Mouse (Mus musculus): ENCODE measurements around the gene Dohh. TPM values are rescaled to one million over a fixed set of nuclear protein-coding genes. Genes with fewer than 3 reads are reported as not detected.

The Dohh gene
- polyA plus RNA-seq, 1 experiment: 79.2 TPM

GRCm38 (mm10) chr10:81365672-81366476, 18.4 kb upstream of the Dohh start, which contains the start of gene 4930404N11Rik:
Gene 4930404N11Rik, minus strand, starts transcription at chr10:81365816.
- Histone ChIP-seq H3K4me3 (replicated peaks; ENCODE audit: extremely low read depth, low read depth, low read length) (peak within 1 kb of the TSS; percentile 9), H3K4me1 (ENCODE audit: control insufficient read depth, insufficient read depth, low read length) (0 out of 2 replicates have a peak, but pooled peaks cover 5% of the 10 kb centered on the region)
- TF ChIP-seq CTCF (IDR thresholded peaks at IDR 0.05; ENCODE audit: insufficient read depth, low read length) (no peak), POLR2A (IDR thresholded peaks at IDR 0.05; ENCODE audit: borderline replicate concordance, extremely low read depth, low read depth, low read length) (peak; percentile 42; the same call in 1 of the 2 replicates)
- WGBS: 33% methylated on average over 12 of the region's 12 CpGs
- no peak for DNase-seq

- DNase-seq: no peak
- TF ChIP-seq CTCF (IDR thresholded peaks at IDR 0.05; ENCODE audit: insufficient read depth, low read length) (no peak), POLR2A (IDR thresholded peaks at IDR 0.05; ENCODE audit: borderline replicate concordance, extremely low read depth, low read depth, low read length) (peak; percentile 21; the same call in 1 of the 2 replicates)
- 64% methylated on average over 6 of the region's 6 CpGs for WGBS
- H3K4me1 ChIP-seq (ENCODE audit: control insufficient read depth, insufficient read depth, low read length): 0 out of 2 replicates have a peak, but pooled peaks cover 5% of the 10 kb centered on the region
- no peak overlapping the region for H3K4me3 ChIP-seq (replicated peaks; ENCODE audit: extremely low read depth, low read depth, low read length)
Observed at GRCm38 (mm10) chr10:81366477-81367206, 17.6 kb upstream of the Dohh start.

DNA sequence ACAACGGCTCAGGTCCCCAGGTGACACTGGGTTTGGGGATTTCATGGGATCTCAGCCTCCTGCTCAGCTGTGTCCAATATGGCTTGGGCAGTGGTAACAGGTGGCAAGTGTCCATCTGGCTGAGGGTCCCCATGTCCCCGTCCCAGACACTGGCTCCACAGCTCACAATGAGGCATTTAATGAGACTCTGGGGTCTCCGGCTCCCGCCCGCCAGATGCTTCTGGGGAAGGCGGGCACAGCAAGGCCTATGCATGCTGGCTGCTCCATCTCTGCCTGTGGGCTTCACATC, 17.1 kb upstream of the Dohh start:
- H3K4me3 ChIP-seq (replicated peaks; ENCODE audit: extremely low read depth, low read depth, low read length): no peak overlapping the region
- TF ChIP-seq POLR2A (IDR thresholded peaks at IDR 0.05; ENCODE audit: borderline replicate concordance, extremely low read depth, low read depth, low read length) (no peak), CTCF (IDR thresholded peaks at IDR 0.05; ENCODE audit: insufficient read depth, low read length) (no peak)
- 0 out of 2 replicates have a peak, but pooled peaks cover 5% of the 10 kb centered on the region for H3K4me1 ChIP-seq (ENCODE audit: control insufficient read depth, insufficient read depth, low read length)
- no peak for DNase-seq
- WGBS: 92% methylated on average over 6 of the region's 6 CpGs

GRCm38 (mm10) chr10:81375322-81375721, 8.9 kb upstream of the Dohh start:
- Histone ChIP-seq H3K4me1 (ENCODE audit: control insufficient read depth, insufficient read depth, low read length) (peaks cover 6% of the 10 kb centered on the region; the same call in 1 of the 2 replicates), H3K4me3 (replicated peaks; ENCODE audit: extremely low read depth, low read depth, low read length) (no peak overlapping the region)
- TF ChIP-seq POLR2A (IDR thresholded peaks at IDR 0.05; ENCODE audit: borderline replicate concordance, extremely low read depth, low read depth, low read length) (no peak), CTCF (IDR thresholded peaks at IDR 0.05; ENCODE audit: insufficient read depth, low read length) (no peak)
- 89% methylated on average over 10 of the region's 10 CpGs for WGBS
- DNase-seq: no peak

DNA sequence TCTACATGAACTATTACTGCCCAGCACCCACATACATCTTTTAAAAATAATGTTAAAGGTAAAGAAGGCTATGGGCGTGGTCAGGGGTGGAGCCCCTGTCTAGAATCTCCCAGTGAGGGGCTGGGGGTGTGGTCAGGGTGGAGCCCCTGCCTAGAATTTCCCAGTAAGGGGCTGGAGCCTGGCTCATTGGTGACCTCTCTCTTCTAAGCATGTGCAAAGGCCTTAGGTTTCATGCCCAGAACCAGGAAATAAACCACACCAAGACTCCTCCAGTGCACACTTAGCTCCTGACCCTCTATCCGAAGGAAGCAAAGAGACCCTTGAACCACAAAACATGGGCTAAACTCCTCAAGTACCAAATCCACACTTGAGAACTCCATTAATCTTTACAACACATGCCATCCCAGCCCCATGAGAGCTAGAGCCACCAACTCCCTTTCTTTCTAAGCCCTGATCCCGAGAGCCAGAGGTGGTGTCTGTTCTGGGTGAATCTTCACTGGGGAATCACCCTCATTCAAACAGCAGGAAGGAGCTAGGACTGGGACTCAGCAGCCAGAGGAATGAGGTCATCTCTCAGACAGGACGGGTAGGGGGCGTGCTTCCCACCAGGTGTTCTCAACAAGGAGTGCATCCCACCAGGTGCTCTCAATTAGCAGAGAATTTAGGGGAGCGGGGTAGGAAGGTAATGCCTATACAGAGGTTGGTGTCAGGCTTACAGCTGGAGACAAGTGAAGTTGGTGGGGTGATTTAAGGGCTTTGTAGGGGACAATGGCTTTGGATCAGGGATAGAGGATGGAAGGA, 7.5 kb upstream of the Dohh start:
- DNase-seq: no peak
- H3K4me3 ChIP-seq (replicated peaks; ENCODE audit: extremely low read depth, low read depth, low read length): no peak overlapping the region
- H3K4me1 ChIP-seq (ENCODE audit: control insufficient read depth, insufficient read depth, low read length): peaks cover 6% of the 10 kb centered on the region; the same call in 1 of the 2 replicates
- WGBS: 35% methylated on average over 6 of the region's 6 CpGs
- no peak for TF ChIP-seq CTCF (IDR thresholded peaks at IDR 0.05; ENCODE audit: insufficient read depth, low read length)
- TF ChIP-seq POLR2A (IDR thresholded peaks at IDR 0.05; ENCODE audit: borderline replicate concordance, extremely low read depth, low read depth, low read length): no peak

GRCm38 (mm10) chr10:81377362-81377664, 6.9 kb upstream of the Dohh start:
- H3K4me3 ChIP-seq (replicated peaks; ENCODE audit: extremely low read depth, low read depth, low read length): no peak overlapping the region
- 41% methylated on average over 2 of the region's 2 CpGs for WGBS
- no peak for DNase-seq
- no peak for TF ChIP-seq POLR2A (IDR thresholded peaks at IDR 0.05; ENCODE audit: borderline replicate concordance, extremely low read depth, low read depth, low read length)
- TF ChIP-seq CTCF (IDR thresholded peaks at IDR 0.05; ENCODE audit: insufficient read depth, low read length): no peak
- peaks cover 9% of the 10 kb centered on the region; the same call in 1 of the 2 replicates for H3K4me1 ChIP-seq (ENCODE audit: control insufficient read depth, insufficient read depth, low read length)

DNA sequence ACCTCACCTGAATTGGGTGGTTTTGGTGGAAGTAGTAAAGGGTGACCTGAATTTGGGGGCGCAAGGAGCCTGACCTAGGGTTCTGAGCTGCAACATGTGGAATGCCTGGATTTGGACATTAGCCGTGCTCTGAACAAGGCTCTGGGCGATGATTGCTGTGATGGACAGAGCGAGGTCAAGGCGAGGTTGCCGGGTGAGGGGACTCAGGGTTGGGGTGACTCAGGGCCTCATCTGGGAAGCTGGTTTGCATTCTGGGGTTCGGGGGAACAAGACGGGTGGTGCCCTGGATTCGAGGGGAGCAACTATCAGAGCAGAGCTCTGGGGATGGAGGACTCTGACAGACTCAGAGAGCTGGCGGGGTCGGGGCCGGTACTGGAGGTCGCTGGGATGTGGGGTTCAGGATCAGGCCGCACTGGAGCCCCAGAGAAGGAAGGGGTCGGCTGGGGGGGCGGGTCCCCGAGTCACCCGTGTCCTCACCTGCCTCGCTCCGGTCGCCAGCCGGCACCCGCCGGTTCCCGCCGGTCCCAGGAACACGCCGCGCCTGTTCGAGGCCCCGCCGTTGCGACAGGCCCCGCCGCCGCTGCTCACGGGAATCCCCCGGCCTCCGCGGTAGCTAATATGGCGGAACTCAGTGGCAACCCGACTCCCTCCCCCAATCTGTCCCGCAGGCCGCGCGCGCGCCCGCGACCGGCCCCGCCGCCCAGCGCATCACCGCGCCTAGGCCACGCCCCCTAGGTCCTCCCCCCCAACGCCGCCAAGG, 6.3 kb upstream of the Dohh start, which contains the start of gene Fzr1:
TSS of gene Fzr1 (minus strand) at position 724 of the 760 bp plus-strand sequence.
- peak within 1 kb of the TSS; percentile 79 for H3K4me3 ChIP-seq (replicated peaks; ENCODE audit: extremely low read depth, low read depth, low read length)
- peaks cover 11% of the 10 kb centered on the region; the same call in 1 of the 2 replicates for H3K4me1 ChIP-seq (ENCODE audit: control insufficient read depth, insufficient read depth, low read length)
- TF ChIP-seq CTCF (IDR thresholded peaks at IDR 0.05; ENCODE audit: insufficient read depth, low read length): no peak
- peak; percentile 54; the same call in 1 of the 2 replicates for TF ChIP-seq POLR2A (IDR thresholded peaks at IDR 0.05; ENCODE audit: borderline replicate concordance, extremely low read depth, low read depth, low read length)
- no peak for DNase-seq
- WGBS: under 1% methylated on average over 48 of the region's 59 CpGs

- peak; percentile 100 for DNase-seq
- peak overlapping the region; percentile 79 for H3K4me3 ChIP-seq (replicated peaks; ENCODE audit: extremely low read depth, low read depth, low read length)
- TF ChIP-seq POLR2A (IDR thresholded peaks at IDR 0.05; ENCODE audit: borderline replicate concordance, extremely low read depth, low read depth, low read length) (peak; percentile 55; the same call in 1 of the 2 replicates), CTCF (IDR thresholded peaks at IDR 0.05; ENCODE audit: insufficient read depth, low read length) (no peak)
- H3K4me1 ChIP-seq (ENCODE audit: control insufficient read depth, insufficient read depth, low read length): peaks cover 11% of the 10 kb centered on the region; the same call in 1 of the 2 replicates
- WGBS: under 1% methylated on average over 46 of the region's 46 CpGs
Observed at GRCm38 (mm10) chr10:81378553-81379182, 5.6 kb upstream of the Dohh start.

Data from lung, adult 2 months (tissue).